Mouse (Mus musculus) heart, embryonic 10.5 days (tissue): ENCODE results near the gene Pde9a. TPM values are rescaled to one million over a fixed set of nuclear protein-coding genes. Genes with fewer than 3 reads are reported as not detected.
A peak's percentile ranks its signal among the peaks of the same experiment; 100 is the strongest.

Experiments used
- DNase-seq: peaks from one replicate; pipeline ENCODE4 v3.0.0-alpha.2; 2017; ENCODE audit warnings: low spot score
- H3K27ac ChIP-seq: fragments of 300-500 bp; sonication (generic); 2 replicates; pipeline ENCODE4 v1.5.1; 2016; ENCODE audit warnings: mild to moderate bottlenecking
- H3K27me3 ChIP-seq: fragments of 300-500 bp; sonication (generic); 2 replicates; pipeline ENCODE4 v1.6.1; 2016; ENCODE audit warnings: mild to moderate bottlenecking; ENCODE audit not compliant: poor library complexity, insufficient read depth, severe bottlenecking
- H3K36me3 ChIP-seq: fragments of 300-500 bp; sonication (generic); 2 replicates; pipeline ENCODE4 v1.6.1; 2016; ENCODE audit warnings: mild to moderate bottlenecking, moderate library complexity
- H3K4me1 ChIP-seq: fragments of 300-500 bp; sonication (generic); 2 replicates; pipeline ENCODE4 v1.6.1; 2016; ENCODE audit warnings: mild to moderate bottlenecking
- H3K4me3 ChIP-seq: fragments of 300-500 bp; sonication (generic); 2 replicates; pipeline ENCODE4 v1.5.1; 2016; ENCODE audit warnings: mild to moderate bottlenecking, moderate library complexity
- H3K9me3 ChIP-seq: fragments of 300-500 bp; sonication (generic); 2 replicates; pipeline ENCODE4 v1.6.1; 2016; ENCODE audit warnings: mild to moderate bottlenecking, moderate library complexity
- WGBS: fragments of 180-500 bp; shearing (Covaris S2); methylation state at CpG from one replicate; pipeline ENCODE4 v1.1.7; 2016; 5-methylcytosine and 5-hydroxymethylcytosine counted together
- polyA plus RNA-seq: library from polyadenylated mRNA; unstranded; fragments of >200 nt; fragmentation: Nextera tagmentation; extraction: Ambion mirVana; gene quantifications from 2 replicates; pipeline ENCODE4 v1.2.1, GENCODE M21; 2016

The Pde9a gene
- polyA plus RNA-seq, 1 experiment from 2014 or later: 14.4 TPM

DNA sequence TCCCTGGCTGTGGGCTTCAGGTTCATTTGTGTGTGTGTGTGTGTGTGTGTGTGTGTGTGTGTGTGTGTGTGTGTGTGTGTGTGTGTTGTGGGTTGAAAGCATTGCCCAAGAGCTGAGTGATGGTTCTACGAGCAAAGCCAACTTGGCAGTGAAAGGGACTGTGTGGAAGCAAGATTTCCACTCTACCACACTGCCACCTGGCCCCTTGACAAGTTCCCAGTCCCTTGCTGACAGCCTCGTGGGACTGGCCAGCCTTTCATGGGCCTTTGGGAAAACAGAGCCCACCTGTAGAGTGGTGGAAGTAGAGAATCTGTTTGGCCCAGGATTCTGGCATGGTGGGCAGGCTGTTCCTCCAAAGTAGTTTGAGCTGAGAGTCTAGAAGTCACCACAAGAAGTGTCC lies 7.8 kb downstream of the Pde9a start:
- WGBS: 73% methylated on average over 2 of the region's 2 CpGs
- H3K27ac ChIP-seq: no peak overlapping the region
- DNase-seq: no peak

DNA sequence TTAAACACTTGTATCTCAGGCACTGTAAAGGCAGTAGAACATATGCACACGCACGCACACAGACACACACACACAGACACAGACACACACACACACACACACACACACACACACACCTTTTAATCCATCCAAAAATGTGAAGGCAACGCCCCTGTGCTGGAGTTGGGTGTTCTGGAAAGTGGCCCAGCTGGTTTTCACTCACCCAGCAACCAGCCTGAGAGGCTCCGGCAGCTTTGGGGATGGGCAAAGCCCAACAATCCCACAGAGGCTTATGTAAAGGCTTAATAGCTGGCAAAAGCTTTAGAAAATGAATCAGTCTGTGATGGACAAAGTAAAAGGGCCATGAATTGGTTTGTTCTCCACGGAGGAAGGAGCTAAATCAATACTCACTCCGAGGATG lies 14.3 kb downstream of the Pde9a start:
- no peaks in the 10 kb centered on the region for H3K36me3 ChIP-seq
- H3K9me3 ChIP-seq: no peaks in the 10 kb centered on the region
- H3K4me1 ChIP-seq: 0 out of 2 replicates have a peak, but pooled peaks cover 2% of the 10 kb centered on the region
- no peaks in the 10 kb centered on the region for H3K27me3 ChIP-seq
- DNase-seq: no peak
- WGBS: 84% methylated on average over 6 of the region's 6 CpGs
- no peak overlapping the region for H3K4me3 ChIP-seq
- no peak overlapping the region for H3K27ac ChIP-seq

More for the DNA sequence above, 7.8 kb downstream of the Pde9a start:
- H3K4me1 ChIP-seq: peaks cover 43% of the 10 kb centered on the region
- H3K27me3 ChIP-seq: peaks cover under 1% of the 10 kb centered on the region; the same call in 1 of the 2 replicates
- no peaks in the 10 kb centered on the region for H3K9me3 ChIP-seq
- H3K36me3 ChIP-seq: no peaks in the 10 kb centered on the region
- H3K4me3 ChIP-seq: no peak overlapping the region

DNA sequence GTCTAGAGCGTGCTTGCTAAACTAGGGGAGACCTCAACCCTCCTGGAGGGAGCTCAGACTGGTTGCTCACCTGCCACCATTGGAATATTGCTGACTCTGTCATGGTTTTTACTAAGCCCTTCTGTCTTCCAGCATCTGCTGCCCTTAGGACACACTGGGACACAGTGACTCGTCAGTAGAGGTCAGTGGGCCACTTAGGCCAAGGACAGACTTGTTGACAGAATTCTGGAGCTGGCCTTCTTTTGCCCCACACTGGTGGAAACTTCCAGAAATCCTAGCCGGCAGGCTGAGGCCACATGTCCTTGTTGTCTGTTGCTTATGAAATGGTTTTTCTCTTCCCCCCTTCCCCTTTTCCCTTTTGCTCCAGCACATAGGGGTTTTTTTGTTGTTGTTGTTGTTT lies 15.2 kb downstream of the Pde9a start:
- no peak overlapping the region for H3K4me3 ChIP-seq
- H3K27ac ChIP-seq: no peak overlapping the region
- no peak for DNase-seq
- no peaks in the 10 kb centered on the region for H3K9me3 ChIP-seq
- H3K4me1 ChIP-seq: 0 out of 2 replicates have a peak, but pooled peaks cover 2% of the 10 kb centered on the region
- no peaks in the 10 kb centered on the region for H3K27me3 ChIP-seq
- H3K36me3 ChIP-seq: no peaks in the 10 kb centered on the region
- 68% methylated on average over 3 of the region's 3 CpGs for WGBS

DNA sequence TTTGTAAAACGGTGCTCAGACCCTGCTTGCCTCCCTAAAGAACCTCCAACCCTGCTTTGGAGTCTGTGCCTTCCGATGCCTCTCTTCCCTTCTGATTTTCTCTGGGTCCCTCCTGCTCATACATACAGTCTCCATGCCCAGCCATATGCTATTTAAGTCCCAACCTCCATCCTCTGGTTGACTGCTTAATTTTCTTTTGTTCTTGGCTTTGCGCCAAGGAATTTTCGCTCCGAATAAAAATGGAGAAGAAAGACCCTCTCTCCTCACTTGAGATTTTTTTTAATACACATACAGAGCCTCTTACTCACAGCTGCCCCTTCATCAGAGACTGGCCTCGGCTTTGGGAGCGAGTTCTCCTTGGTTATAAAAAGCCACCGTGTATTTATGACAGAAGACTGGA lies 16.7 kb downstream of the Pde9a start:
- Histone ChIP-seq H3K27me3 (no peaks in the 10 kb centered on the region), H3K4me1 (0 out of 2 replicates have a peak, but pooled peaks cover 9% of the 10 kb centered on the region), H3K9me3 (no peaks in the 10 kb centered on the region), H3K4me3 (no peak overlapping the region), H3K27ac (no peak overlapping the region), H3K36me3 (no peaks in the 10 kb centered on the region)
- no peak for DNase-seq
- 85% methylated on average over 8 of the region's 8 CpGs for WGBS

DNA sequence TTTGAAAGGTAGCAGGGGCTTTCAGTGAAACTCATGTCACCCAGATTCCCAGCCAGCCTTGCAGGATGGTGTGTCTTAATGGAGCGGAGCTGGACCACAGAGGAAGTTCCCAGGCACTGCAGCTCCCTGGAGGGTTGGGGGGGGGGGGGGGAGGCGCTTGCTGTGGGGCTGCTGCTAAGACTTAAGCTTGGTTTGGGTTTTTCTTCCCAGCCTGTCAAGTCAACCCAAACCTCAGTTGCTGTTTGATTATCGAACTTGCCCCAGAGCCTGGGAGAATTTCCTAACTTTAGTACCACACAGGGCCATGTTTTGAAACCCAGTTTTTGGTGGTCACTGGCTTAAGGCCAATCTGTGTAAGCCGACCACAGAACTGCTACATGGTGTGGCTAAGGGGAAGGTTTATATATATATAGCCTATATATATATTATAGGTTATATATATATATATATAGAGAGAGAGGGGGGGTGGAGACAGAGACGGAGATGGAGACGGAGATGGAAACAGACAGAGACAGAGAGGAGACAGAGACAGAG lies 19.8 kb downstream of the Pde9a start:
- H3K27me3 ChIP-seq: no peaks in the 10 kb centered on the region
- H3K4me3 ChIP-seq: no peak overlapping the region
- WGBS: 55% methylated on average over 6 of the region's 6 CpGs
- peaks cover 26% of the 10 kb centered on the region for H3K4me1 ChIP-seq
- no peaks in the 10 kb centered on the region for H3K36me3 ChIP-seq
- DNase-seq: no peak
- no peak overlapping the region for H3K27ac ChIP-seq
- H3K9me3 ChIP-seq: no peaks in the 10 kb centered on the region

DNA sequence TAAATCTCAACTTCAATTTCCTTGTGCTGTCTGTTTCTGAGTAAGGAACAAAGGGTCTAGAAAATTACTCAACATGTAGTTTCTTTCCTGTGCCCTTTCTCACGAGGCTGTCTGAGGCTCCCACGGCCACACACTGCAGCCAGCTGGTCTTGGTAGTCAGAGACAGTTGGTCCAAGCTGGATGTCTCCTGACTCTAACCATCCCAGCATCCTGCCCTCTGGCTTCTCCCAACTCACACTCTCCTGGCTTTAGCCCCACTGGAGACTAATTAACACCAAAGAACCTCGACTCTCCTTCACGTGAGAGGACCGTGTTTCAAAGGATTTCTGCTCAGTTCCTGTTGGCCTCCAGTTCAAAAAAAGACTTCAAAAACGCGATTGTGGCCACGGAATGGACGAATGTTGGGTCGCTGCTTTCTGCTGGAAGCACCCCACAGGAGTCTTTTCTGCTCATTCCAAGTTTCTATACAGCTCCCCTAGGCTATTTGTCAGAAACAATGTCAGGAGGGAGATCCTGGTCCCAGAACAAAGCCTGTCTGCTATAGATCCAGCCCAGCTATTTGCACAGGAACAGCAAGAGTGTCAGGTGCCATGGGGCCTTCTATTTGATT lies 23.8 kb downstream of the Pde9a start:
- no peak overlapping the region for H3K4me3 ChIP-seq
- H3K36me3 ChIP-seq: no peaks in the 10 kb centered on the region
- 55% methylated on average over 10 of the region's 10 CpGs for WGBS
- peak overlapping the region; percentile 62; the same call in 1 of the 2 replicates for H3K27ac ChIP-seq
- peaks cover 30% of the 10 kb centered on the region for H3K4me1 ChIP-seq
- H3K9me3 ChIP-seq: no peaks in the 10 kb centered on the region
- H3K27me3 ChIP-seq: no peaks in the 10 kb centered on the region
- no peak for DNase-seq

DNA sequence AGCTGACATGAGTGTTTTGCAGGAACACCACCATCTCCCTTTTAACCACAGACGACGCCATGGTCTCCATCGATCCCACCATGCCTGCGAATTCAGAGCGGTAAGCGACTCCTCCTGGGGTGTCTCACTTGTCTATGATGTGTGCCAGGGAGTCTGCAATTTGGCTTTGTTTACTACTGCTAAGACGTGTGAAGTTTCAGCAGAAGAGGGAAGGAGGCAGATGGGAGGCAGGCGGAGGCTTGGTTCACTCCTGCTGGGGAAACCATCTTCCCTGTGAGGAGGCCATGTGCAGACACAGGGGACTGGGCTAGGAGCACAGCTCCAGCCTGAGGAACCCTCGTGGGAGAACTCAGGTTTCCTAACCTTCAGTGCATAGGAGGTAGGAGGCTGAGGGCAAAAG lies 29.2 kb downstream of the Pde9a start:
- Histone ChIP-seq H3K36me3 (no peaks in the 10 kb centered on the region), H3K4me3 (no peak overlapping the region), H3K9me3 (no peaks in the 10 kb centered on the region), H3K4me1 (peaks cover 36% of the 10 kb centered on the region), H3K27me3 (no peaks in the 10 kb centered on the region; the same call in 1 of the 2 replicates), H3K27ac (0 out of 2 replicates have a peak overlapping the region, but pooled peaks have one; percentile 16)
- WGBS: 56% methylated on average over 9 of the region's 9 CpGs
- DNase-seq: no peak

DNA sequence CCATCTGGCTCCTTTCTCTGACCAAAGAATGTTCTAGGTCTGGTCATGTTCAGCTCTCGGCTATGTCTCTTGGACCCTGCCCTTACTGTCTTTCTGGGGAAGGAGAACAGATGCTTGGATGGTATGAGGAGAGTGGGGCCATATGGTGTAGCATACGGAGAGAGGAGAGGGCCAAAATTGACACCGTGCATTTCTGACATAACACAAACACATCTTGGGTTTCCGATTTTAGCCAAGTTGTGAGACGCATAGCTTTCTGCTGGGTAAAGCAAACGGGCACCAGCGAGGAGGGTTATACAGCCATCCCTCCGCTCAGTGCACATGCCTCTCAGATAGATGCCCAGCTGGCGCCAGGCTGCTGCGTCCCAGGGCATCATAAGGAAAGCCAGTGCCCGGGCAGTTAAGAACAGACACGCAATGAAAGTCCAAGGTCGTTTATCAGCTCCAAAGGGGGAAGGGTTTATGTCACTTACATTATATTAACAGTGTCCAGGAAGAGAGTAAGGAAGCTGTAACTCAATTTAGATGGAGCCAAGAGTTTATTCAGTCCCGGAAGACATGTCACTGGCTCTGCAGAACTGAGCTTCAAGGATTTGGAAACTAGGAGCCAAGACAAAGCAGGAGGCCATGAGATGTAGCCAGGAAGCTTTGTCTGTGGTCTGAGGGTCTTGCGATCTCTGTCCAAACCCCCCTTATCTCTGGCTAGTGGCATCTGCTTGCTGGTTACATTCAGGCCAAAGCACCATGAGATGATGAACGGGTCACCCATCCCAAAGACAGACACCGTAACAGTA lies 33.0 kb downstream of the Pde9a start:
- Histone ChIP-seq H3K27ac (peak overlapping the region; percentile 44; the same call in 1 of the 2 replicates), H3K36me3 (no peaks in the 10 kb centered on the region), H3K27me3 (peaks cover 3% of the 10 kb centered on the region; the same call in 1 of the 2 replicates), H3K4me1 (peaks cover 46% of the 10 kb centered on the region), H3K4me3 (no peak overlapping the region), H3K9me3 (no peaks in the 10 kb centered on the region)
- 80% methylated on average over 17 of the region's 17 CpGs for WGBS
- peak; percentile 71 for DNase-seq

DNA sequence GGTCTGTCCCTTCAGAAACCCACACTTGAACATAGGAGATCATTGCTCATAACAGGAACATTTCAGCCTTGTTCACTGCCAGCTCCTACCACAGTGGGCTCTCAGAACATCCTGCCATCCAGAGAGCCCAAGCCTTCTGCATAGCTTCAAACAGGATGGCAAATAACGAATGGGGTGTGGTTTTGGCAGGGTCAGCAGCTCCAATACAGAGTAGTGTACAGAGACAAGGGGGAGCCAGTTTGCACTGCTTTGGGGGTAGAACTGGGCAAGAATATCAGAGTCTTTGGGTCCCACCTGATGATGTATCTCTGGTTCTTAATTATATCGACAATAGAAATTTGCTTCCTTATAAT lies 33.6 kb downstream of the Pde9a start:
- Histone ChIP-seq H3K9me3 (no peaks in the 10 kb centered on the region), H3K27ac (peak overlapping the region; percentile 43; the same call in 1 of the 2 replicates), H3K36me3 (no peaks in the 10 kb centered on the region), H3K4me1 (peaks cover 52% of the 10 kb centered on the region), H3K4me3 (no peak overlapping the region), H3K27me3 (peaks cover 6% of the 10 kb centered on the region; the same call in 1 of the 2 replicates)
- 47% methylated on average over 2 of the region's 2 CpGs for WGBS
- peak; percentile 68 for DNase-seq

DNA sequence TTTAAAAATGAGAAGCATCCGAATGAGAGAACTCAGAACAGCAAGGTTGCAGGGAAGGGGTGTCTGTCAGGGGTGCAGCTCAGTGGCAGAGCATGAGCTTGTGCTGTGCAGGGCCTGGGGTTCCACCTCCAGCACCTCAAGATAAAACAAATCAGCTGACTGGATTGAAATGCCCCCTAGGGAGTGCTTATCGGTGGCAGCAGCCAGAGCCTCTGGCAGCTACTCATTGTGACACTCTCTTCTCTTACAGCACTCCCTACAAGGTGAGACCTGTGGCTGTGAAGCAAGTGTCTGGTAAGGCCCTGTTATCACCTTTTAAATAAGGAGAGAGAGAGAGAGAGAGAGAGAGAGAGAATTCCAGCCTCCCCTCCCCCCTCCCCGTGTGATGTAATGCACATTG lies 34.0 kb downstream of the Pde9a start:
- H3K27ac ChIP-seq: no peak overlapping the region; the same call in 1 of the 2 replicates
- peaks cover 55% of the 10 kb centered on the region for H3K4me1 ChIP-seq
- no peaks in the 10 kb centered on the region for H3K9me3 ChIP-seq
- WGBS: 24% methylated on average over 3 of the region's 3 CpGs
- peak; percentile 74 for DNase-seq
- no peaks in the 10 kb centered on the region for H3K36me3 ChIP-seq
- H3K4me3 ChIP-seq: no peak overlapping the region
- peaks cover 6% of the 10 kb centered on the region; the same call in 1 of the 2 replicates for H3K27me3 ChIP-seq

DNA sequence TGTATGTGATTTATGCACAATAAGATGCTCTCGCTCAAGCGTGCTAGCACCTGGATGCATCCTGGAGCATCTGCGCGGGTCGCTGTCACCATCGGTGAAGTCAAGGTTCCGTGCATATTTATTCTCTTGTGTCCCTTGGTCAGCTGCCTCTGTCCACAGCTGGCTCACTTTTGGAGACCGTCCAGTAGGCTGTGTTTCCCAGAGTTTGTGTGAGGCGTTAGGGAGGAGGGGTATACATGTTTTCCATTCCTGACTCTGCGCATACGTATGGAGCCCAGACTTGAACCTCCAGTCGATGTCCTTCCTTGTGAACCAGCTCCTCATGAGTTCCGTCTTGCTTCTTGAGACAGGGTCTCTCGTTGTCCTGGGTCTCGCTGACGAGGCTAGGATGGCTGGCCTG lies 34.6 kb downstream of the Pde9a start:
- Histone ChIP-seq H3K36me3 (no peaks in the 10 kb centered on the region), H3K27me3 (peaks cover 6% of the 10 kb centered on the region; the same call in 1 of the 2 replicates), H3K9me3 (no peaks in the 10 kb centered on the region), H3K4me1 (peaks cover 55% of the 10 kb centered on the region), H3K4me3 (no peak overlapping the region), H3K27ac (peak overlapping the region; percentile 33; the same call in 1 of the 2 replicates)
- WGBS: 82% methylated on average over 16 of the region's 16 CpGs
- DNase-seq: no peak

DNA sequence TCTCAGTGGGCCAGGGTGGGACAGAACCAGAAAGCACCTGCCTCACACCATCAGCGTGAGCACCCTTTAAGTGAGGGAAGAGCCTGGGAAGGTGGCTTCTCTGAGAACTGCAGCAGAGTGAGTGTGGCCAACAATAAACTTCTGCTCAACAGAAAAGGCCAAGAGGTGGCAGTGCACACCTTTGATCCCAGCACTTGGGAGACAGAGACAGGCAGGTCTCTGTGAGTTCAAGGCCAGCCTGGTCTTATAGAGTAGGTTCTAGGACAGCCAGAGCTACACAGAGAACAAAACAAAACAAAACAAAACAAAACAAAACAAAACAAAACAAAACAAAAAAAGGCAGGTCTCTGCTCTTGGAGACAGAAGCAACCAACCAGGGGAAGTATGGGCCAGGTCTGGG lies 36.4 kb downstream of the Pde9a start:
- no peaks in the 10 kb centered on the region for H3K36me3 ChIP-seq
- H3K4me3 ChIP-seq: no peak overlapping the region
- H3K27ac ChIP-seq: no peak overlapping the region
- WGBS: 76% methylated on average over 1 of the region's 1 CpGs
- DNase-seq: no peak
- H3K27me3 ChIP-seq: 0 out of 2 replicates have a peak, but pooled peaks cover 6% of the 10 kb centered on the region
- peaks cover 56% of the 10 kb centered on the region for H3K4me1 ChIP-seq
- H3K9me3 ChIP-seq: no peaks in the 10 kb centered on the region

DNA sequence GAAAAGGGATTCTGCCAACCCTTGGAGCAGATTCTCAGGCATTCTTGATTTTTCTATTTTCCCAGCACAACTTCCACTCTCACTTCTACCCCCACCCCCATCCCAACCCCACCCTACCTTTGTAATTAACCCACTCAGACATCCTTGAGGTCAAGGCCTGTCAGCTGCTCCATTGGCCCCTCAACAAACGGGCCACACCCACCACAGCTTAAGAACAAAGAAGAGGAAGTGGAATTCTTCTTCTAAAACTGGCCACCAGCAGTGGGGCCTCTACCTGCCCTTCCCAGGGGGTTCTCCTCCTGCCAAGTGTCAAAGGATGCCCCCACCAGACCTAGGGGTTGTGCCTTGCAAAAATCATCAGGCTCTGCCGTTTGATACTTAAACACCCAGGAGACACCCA lies 37.0 kb downstream of the Pde9a start:
- H3K36me3 ChIP-seq: no peaks in the 10 kb centered on the region
- DNase-seq: no peak
- WGBS: 66% methylated on average over 2 of the region's 2 CpGs
- peaks cover 60% of the 10 kb centered on the region for H3K4me1 ChIP-seq
- no peaks in the 10 kb centered on the region for H3K9me3 ChIP-seq
- H3K4me3 ChIP-seq: no peak overlapping the region
- H3K27ac ChIP-seq: no peak overlapping the region
- 0 out of 2 replicates have a peak, but pooled peaks cover 6% of the 10 kb centered on the region for H3K27me3 ChIP-seq
